Mouse (Mus musculus) gastrocnemius, postnatal 4 days (tissue): ENCODE data around the gene Gm20388. TPM values are rescaled to one million over a fixed set of nuclear protein-coding genes. Genes with fewer than 3 reads are reported as not detected.

Source experiments
- DNase-seq, 2 experiments: peaks; one replicate each; pipeline ENCODE4 v3.0.0; 2021 to 2022; ENCODE audit warnings: low spot score in 2 of 2, mixed read lengths in 2 of 2
- total RNA-seq, 2 experiments: library from RNA; stranded (reverse); gene quantifications; 2 replicates each; pipeline ENCODE4 v1.2.3; 2021

Gm20388 gene
- total RNA-seq, 2 experiments from 2014 or later = 12.8 to 22.8 TPM

- DNase-seq = no peak
Observed at GRCm38 (mm10) chr8:120224521-120225420, 314.1 kb downstream of the Gm20388 start.

GRCm38 (mm10) chr8:120225421-120226151 is 314.9 kb downstream of the Gm20388 start:
- no peak for DNase-seq

GRCm38 (mm10) chr8:120226700-120227577 is 316.3 kb downstream of the Gm20388 start:
- no peak for DNase-seq

GRCm38 (mm10) chr8:120227578-120227876 is 316.9 kb downstream of the Gm20388 start:
- no peak for DNase-seq

GRCm38 (mm10) chr8:120227891-120228591 is 317.4 kb downstream of the Gm20388 start, which contains the start of gene Gse1:
Gene Gse1, plus strand, starts transcription at chr8:120228456.
- peak; percentile 68 to 83 for DNase-seq

GRCm38 (mm10) chr8:120228781-120229573 is 318.3 kb downstream of the Gm20388 start:
- DNase-seq = peak; percentile 49 to 57

GRCm38 (mm10) chr8:120229574-120229916 is 318.9 kb downstream of the Gm20388 start:
- no peak for DNase-seq

- DNase-seq = no peak
Observed at GRCm38 (mm10) chr8:120230081-120230480, 319.4 kb downstream of the Gm20388 start.

GRCm38 (mm10) chr8:120230715-120231614 is 320.3 kb downstream of the Gm20388 start:
- DNase-seq = no peak

GRCm38 (mm10) chr8:120231870-120232269 is 321.2 kb downstream of the Gm20388 start:
- no peak for DNase-seq

GRCm38 (mm10) chr8:120232398-120232797 is 321.8 kb downstream of the Gm20388 start:
- no peak for DNase-seq

- no peak for DNase-seq
Observed at GRCm38 (mm10) chr8:120232913-120233312, 322.3 kb downstream of the Gm20388 start.

- DNase-seq = peak in 1 of 2 experiments; percentile 61
Observed at GRCm38 (mm10) chr8:120234457-120234856, 323.8 kb downstream of the Gm20388 start.

- DNase-seq = no peak
Observed at GRCm38 (mm10) chr8:120234866-120235265, 324.2 kb downstream of the Gm20388 start.

GRCm38 (mm10) chr8:120243222-120243621 is 332.6 kb downstream of the Gm20388 start:
- no peak for DNase-seq

GRCm38 (mm10) chr8:120243916-120244451 is 333.3 kb downstream of the Gm20388 start:
- no peak for DNase-seq

GRCm38 (mm10) chr8:120244553-120244952 is 333.9 kb downstream of the Gm20388 start:
- no peak for DNase-seq

GRCm38 (mm10) chr8:120247618-120248017 is 337.0 kb downstream of the Gm20388 start:
- DNase-seq = no peak

GRCm38 (mm10) chr8:120248031-120248430 is 337.4 kb downstream of the Gm20388 start:
- no peak for DNase-seq
